Mouse (Mus musculus) neural tube, embryonic 11.5 days (tissue): ENCODE measurements around the gene Kcnj10. TPM values are rescaled to one million over a fixed set of nuclear protein-coding genes. Genes with fewer than 3 reads are reported as not detected.
A peak's percentile ranks its signal among the peaks of the same experiment; 100 is the strongest.

ENCODE experiments used
- ATAC-seq: fragments of 200-750 bp; cut with Nextera tagmentation; 2 replicates; pipeline ENCODE4 v1.8.0; 2017; ENCODE audit warnings: moderate number of reproducible peaks, mild to moderate bottlenecking, moderate TSS enrichment, moderate library complexity; ENCODE audit not compliant: insufficient read depth, low FRiP score, low TSS enrichment
- DNase-seq: peaks from one replicate; pipeline ENCODE4 v3.0.0-alpha.2; 2015; ENCODE audit warnings: low spot score
- H3K27ac ChIP-seq: fragments of 300-500 bp; sonication (generic); 2 replicates; pipeline ENCODE4 v1.5.1; 2014; ENCODE audit warnings: low read depth, mild to moderate bottlenecking, low read length
- H3K27me3 ChIP-seq: fragments of 300-500 bp; sonication (generic); 2 replicates; pipeline ENCODE4 v1.6.1; 2014; ENCODE audit warnings: mild to moderate bottlenecking, low read length, mixed read lengths; ENCODE audit not compliant: control insufficient read depth, insufficient read depth
- H3K36me3 ChIP-seq: fragments of 300-500 bp; sonication (generic); 2 replicates; pipeline ENCODE4 v1.6.1; 2014; ENCODE audit warnings: mild to moderate bottlenecking, low read length, moderate library complexity, mixed read lengths; ENCODE audit not compliant: control insufficient read depth, insufficient read depth
- H3K4me1 ChIP-seq: fragments of 300-500 bp; sonication (generic); 2 replicates; pipeline ENCODE4 v1.6.1; 2014; ENCODE audit warnings: low read length, mixed read lengths; ENCODE audit not compliant: control insufficient read depth, insufficient read depth
- H3K4me2 ChIP-seq: fragments of 300-500 bp; sonication (generic); 2 replicates; pipeline ENCODE4 v1.6.1; 2014; ENCODE audit warnings: low read depth, mild to moderate bottlenecking, moderate library complexity
- H3K4me3 ChIP-seq: fragments of 300-500 bp; sonication (generic); 2 replicates; pipeline ENCODE4 v1.5.1; 2014; ENCODE audit warnings: low read depth, low read length
- H3K9ac ChIP-seq: fragments of 300-500 bp; sonication (generic); 2 replicates; pipeline ENCODE4 v1.6.1; 2014; ENCODE audit warnings: mild to moderate bottlenecking, low read length
- H3K9me3 ChIP-seq: fragments of 300-500 bp; sonication (generic); 2 replicates; pipeline ENCODE4 v1.6.1; 2016; ENCODE audit warnings: low read length; ENCODE audit not compliant: control insufficient read depth
- WGBS: fragments of 180-500 bp; shearing (Covaris S2); extraction: QIAGEN DNeasy Blood & Tissue Kit; methylation state at CpG from one replicate; pipeline ENCODE4 v1.1.7; 2014; 5-methylcytosine and 5-hydroxymethylcytosine counted together
- polyA plus RNA-seq: library from polyadenylated mRNA; unstranded; fragments of >200 nt; fragmentation: Nextera tagmentation; extraction: Ambion mirVana; gene quantifications from 2 replicates; pipeline ENCODE4 v1.2.1, GENCODE M21; 2014

Gene Kcnj10
- polyA plus RNA-seq, 1 experiment from 2014 or later: 0.85 TPM

DNA sequence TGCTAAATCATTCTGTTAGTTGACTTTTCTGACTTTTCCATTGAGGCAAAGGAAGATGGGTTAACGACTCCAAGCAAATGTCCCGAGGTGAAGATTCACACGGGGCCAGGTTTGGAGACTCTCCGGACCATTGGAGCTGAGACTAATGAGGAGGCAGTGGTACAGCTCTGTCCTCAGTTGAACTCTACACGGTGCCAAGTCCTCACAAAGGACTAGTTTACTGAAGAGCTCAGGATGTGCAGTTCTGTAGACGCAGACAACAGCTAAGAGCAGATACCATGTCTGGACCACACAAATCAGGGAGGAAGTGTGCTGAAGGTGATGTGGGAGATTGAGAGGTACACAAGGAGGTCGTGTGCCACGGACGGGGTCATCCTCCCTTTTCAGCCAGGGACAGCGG, 17.3 kb downstream of the Kcnj10 start:
- H3K27ac ChIP-seq: no peak overlapping the region
- 80% methylated on average over 10 of the region's 10 CpGs for WGBS
- no peaks in the 10 kb centered on the region for H3K27me3 ChIP-seq
- no peaks in the 10 kb centered on the region for H3K36me3 ChIP-seq
- no peak for ATAC-seq
- no peak overlapping the region for H3K4me3 ChIP-seq
- no peak overlapping the region for H3K9ac ChIP-seq
- no peaks in the 10 kb centered on the region for H3K9me3 ChIP-seq
- no peak overlapping the region for H3K4me2 ChIP-seq
- no peak for DNase-seq
- peaks cover 8% of the 10 kb centered on the region for H3K4me1 ChIP-seq

DNA sequence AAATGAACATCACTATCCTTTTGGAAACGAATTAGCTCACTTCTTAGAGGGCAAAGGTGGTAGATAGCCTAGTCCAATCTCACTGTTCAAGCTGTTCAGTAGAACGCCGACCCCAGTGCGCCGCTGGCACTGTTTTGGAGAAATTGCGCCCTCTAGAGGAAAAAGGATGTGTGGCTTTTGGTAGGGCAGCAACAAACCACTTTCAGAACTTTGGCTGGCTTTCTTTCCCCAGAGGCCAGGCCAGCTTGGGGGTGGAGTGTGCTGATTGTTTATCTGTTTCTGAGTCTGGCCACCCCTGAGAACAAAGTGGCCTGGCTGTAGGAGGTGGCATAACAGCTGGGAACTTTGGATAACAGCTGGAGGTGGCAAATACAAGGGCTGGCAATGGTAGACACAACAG, 23.7 kb downstream of the Kcnj10 start:
- Histone ChIP-seq H3K4me3 (no peak overlapping the region), H3K9ac (no peak overlapping the region), H3K27ac (no peak overlapping the region), H3K4me2 (no peak overlapping the region), H3K27me3 (no peaks in the 10 kb centered on the region), H3K9me3 (no peaks in the 10 kb centered on the region), H3K4me1 (peaks cover 4% of the 10 kb centered on the region; the same call in 1 of the 2 replicates), H3K36me3 (no peaks in the 10 kb centered on the region; the same call in 1 of the 2 replicates)
- DNase-seq (peak; percentile 68), ATAC-seq (no peak)
- WGBS: 16% methylated on average over 6 of the region's 6 CpGs

GRCm38 (mm10) chr1:172368768-172369418, 27.9 kb downstream of the Kcnj10 start:
- Histone ChIP-seq H3K4me1 (peaks cover 4% of the 10 kb centered on the region; the same call in 1 of the 2 replicates), H3K4me2 (no peak overlapping the region), H3K27ac (no peak overlapping the region), H3K36me3 (no peaks in the 10 kb centered on the region; the same call in 1 of the 2 replicates), H3K27me3 (no peaks in the 10 kb centered on the region), H3K9ac (no peak overlapping the region), H3K9me3 (no peaks in the 10 kb centered on the region), H3K4me3 (no peak overlapping the region)
- ATAC-seq (no peak), DNase-seq (peak; percentile 65)
- WGBS: 29% methylated on average over 23 of the region's 23 CpGs

DNA sequence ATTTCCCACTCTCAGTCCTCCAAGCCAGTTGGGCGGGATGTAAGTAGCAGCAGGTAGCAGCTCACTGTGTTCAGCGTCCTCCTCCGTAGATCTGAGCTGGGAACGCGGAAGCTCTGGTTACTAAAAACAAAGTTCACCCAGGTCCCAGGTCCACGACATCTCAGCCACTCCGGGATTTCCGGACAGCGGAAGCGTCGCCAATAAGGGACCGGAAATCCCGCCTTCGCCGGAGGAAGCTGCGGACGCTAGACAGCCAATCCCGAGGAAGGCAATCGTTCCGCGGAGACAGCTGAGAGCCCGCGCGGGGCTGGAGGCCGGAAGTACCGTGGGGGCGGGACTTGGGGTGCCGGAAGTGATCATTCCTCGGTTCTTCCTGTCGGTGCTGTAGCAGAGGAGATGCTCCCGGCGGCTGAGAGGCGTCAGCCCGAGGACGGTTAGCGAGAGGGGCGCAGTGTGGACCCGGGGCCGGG, 35.2 kb downstream of the Kcnj10 start, which contains the start of gene Pigm:
TSS of gene Pigm (plus strand) at position 349 of the 470 bp plus-strand sequence.
- ATAC-seq (peak; percentile 97), DNase-seq (peak; percentile 98)
- Histone ChIP-seq H3K36me3 (no peaks in the 10 kb centered on the region), H3K4me3 (peak within 1 kb of the TSS; percentile 94), H3K27me3 (no peaks in the 10 kb centered on the region), H3K9ac (peak within 1 kb of the TSS; percentile 79), H3K4me1 (peaks cover 12% of the 10 kb centered on the region; the same call in 1 of the 2 replicates), H3K27ac (0 out of 2 replicates have a peak within 1 kb of the TSS, but pooled peaks have one; percentile 53), H3K4me2 (peak within 1 kb of the TSS; percentile 99), H3K9me3 (no peaks in the 10 kb centered on the region)
- WGBS: under 1% methylated on average over 39 of the region's 39 CpGs

GRCm38 (mm10) chr1:172376758-172377458, 35.9 kb downstream of the Kcnj10 start:
- no peaks in the 10 kb centered on the region for H3K9me3 ChIP-seq
- H3K4me2 ChIP-seq: peak overlapping the region; percentile 99
- 0 out of 2 replicates have a peak overlapping the region, but pooled peaks have one; percentile 53 for H3K27ac ChIP-seq
- H3K36me3 ChIP-seq: no peaks in the 10 kb centered on the region
- peaks cover 12% of the 10 kb centered on the region; the same call in 1 of the 2 replicates for H3K4me1 ChIP-seq
- peak overlapping the region; percentile 94 for H3K4me3 ChIP-seq
- WGBS: 2% methylated on average over 62 of the region's 62 CpGs
- DNase-seq (peak; percentile 31), ATAC-seq (peak; percentile 71)
- no peaks in the 10 kb centered on the region for H3K27me3 ChIP-seq
- H3K9ac ChIP-seq: peak overlapping the region; percentile 79

- WGBS: 89% methylated on average over 10 of the region's 10 CpGs
- no peak for DNase-seq
- Histone ChIP-seq H3K4me1 (peaks cover 12% of the 10 kb centered on the region; the same call in 1 of the 2 replicates), H3K27me3 (no peaks in the 10 kb centered on the region), H3K27ac (no peak overlapping the region), H3K9ac (no peak overlapping the region), H3K4me2 (no peak overlapping the region), H3K36me3 (no peaks in the 10 kb centered on the region), H3K9me3 (no peaks in the 10 kb centered on the region), H3K4me3 (no peak overlapping the region)
- no peak for ATAC-seq
Measured at GRCm38 (mm10) chr1:172380066-172380465, 39.1 kb downstream of the Kcnj10 start.

DNA sequence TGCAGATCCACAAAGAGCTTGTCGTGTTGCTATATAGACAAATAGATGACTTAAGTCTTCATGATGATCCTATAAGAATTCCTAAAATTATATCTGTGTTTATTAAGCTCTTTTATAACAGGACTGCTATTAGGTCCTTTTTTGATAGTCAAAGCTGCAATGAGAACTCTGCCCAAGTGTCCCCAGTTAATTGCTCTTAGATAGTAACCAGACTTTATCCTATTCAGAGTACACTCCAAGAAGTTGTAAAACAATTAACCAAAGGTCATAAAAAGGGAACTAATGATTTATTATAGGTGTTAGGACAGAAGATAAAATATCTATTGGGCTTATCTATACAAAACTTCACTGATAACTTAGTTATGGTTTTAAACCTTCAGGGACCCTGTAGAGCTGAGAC, 41.1 kb downstream of the Kcnj10 start:
- ATAC-seq: no peak
- WGBS: 91% methylated on average over 1 of the region's 1 CpGs
- Histone ChIP-seq H3K4me1 (peaks cover 11% of the 10 kb centered on the region; the same call in 1 of the 2 replicates), H3K9ac (no peak overlapping the region), H3K27ac (no peak overlapping the region), H3K9me3 (no peaks in the 10 kb centered on the region), H3K4me3 (no peak overlapping the region), H3K4me2 (no peak overlapping the region), H3K27me3 (no peaks in the 10 kb centered on the region), H3K36me3 (no peaks in the 10 kb centered on the region)
- DNase-seq: no peak

DNA sequence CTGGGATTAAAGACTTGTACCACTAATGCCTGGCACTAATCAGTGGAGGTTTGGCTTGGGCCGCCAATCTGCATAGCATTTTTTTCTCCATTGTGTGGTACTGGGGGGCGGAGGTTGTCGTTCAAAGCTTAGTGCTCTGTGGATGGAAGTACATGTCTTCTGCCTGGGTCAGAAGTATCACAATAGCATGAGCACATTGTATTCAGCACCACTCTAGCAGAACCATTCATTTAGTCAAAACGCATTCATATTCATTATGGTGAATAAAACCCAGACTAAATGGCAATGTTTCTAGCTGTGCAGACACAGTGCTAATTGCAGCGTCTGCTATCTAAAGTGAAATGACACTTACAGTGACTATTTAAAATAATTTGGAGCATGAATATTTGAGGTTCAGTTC, 46.2 kb downstream of the Kcnj10 start:
- H3K4me1 ChIP-seq: no peaks in the 10 kb centered on the region
- H3K27me3 ChIP-seq: no peaks in the 10 kb centered on the region
- H3K4me3 ChIP-seq: no peak overlapping the region
- no peaks in the 10 kb centered on the region for H3K9me3 ChIP-seq
- ATAC-seq (no peak), DNase-seq (no peak)
- no peaks in the 10 kb centered on the region for H3K36me3 ChIP-seq
- no peak overlapping the region for H3K4me2 ChIP-seq
- no peak overlapping the region for H3K27ac ChIP-seq
- 76% methylated on average over 5 of the region's 5 CpGs for WGBS
- H3K9ac ChIP-seq: no peak overlapping the region
